Mouse (Mus musculus): Measurements from ENCODE around the gene Inpp4b. TPM values are rescaled to one million over a fixed set of nuclear protein-coding genes. Genes with fewer than 3 reads are reported as not detected.
"Not testable (repeated sequence)": the region's sequence is repeated elsewhere in the genome, so short reads cannot be mapped to it uniquely, and the experiment has no call there.

Inpp4b gene
- polyA plus RNA-seq, 1 experiment from 2014 or later: 9.8 TPM

DNA sequence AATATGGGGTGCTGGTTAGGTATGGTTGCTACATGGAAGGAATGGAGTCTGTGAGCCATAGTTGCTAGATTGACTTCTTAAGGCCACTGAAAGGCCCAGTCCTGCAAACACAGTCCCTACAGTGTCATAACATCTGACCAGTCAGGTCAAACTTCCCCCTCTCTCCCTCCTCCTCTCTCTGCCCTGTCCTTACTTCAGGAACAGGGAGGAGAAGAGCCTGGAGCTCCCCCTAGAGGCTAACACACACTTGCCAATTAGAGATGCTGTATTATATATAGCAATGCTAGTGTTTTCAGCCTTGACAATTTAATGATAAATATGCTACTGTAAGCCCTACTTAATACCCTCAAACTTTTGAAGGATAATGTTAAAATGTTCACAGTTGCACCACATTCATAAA lies 464.4 kb downstream of the Inpp4b start:
- no peak overlapping the region for H3K4me2 ChIP-seq
- no peak overlapping the region for H3K9ac ChIP-seq
- no peaks in the 10 kb centered on the region for H3K36me3 ChIP-seq
- peaks cover 12% of the 10 kb centered on the region for H3K4me1 ChIP-seq
- H3K4me3 ChIP-seq (replicated peaks): no peak overlapping the region
- H3K27ac ChIP-seq: no peak overlapping the region
- H3K27me3 ChIP-seq: no peaks in the 10 kb centered on the region
- peak; percentile 92 for ATAC-seq (replicated peaks; ENCODE audit: low FRiP score)
- H3K9me3 ChIP-seq (replicated peaks): no peaks in the 10 kb centered on the region

GRCm38 (mm10) chr8:81807578-81807977 lies 465.2 kb downstream of the Inpp4b start:
- peak; percentile 73 for ATAC-seq (replicated peaks; ENCODE audit: low FRiP score)
- Histone ChIP-seq H3K36me3 (no peaks in the 10 kb centered on the region), H3K4me2 (no peak overlapping the region), H3K27me3 (no peaks in the 10 kb centered on the region), H3K4me3 (replicated peaks) (no peak overlapping the region), H3K4me1 (peaks cover 20% of the 10 kb centered on the region), H3K9me3 (replicated peaks) (no peaks in the 10 kb centered on the region), H3K27ac (no peak overlapping the region), H3K9ac (no peak overlapping the region)
- WGBS: 22% methylated on average over 6 of the region's 6 CpGs

DNA sequence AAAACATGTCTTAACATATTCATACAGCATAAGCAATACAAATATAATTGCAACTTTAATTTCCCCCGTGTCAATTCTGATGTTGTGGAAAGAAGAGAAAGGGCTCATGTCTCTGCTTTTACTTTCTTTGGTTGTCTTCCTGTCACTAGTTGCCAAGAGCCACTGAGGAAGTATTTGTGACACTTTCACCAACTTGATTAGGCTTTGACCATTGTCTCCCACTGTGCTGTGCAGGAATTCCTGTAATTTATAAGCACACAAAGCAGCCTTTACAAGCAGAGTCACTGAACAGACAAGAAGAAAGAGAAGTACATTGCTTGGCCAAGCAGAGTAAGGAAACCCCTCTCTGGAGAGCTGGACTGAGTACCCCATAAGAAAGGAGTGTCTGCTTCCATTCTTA lies 466.1 kb downstream of the Inpp4b start:
- H3K4me1 ChIP-seq: peaks cover 21% of the 10 kb centered on the region
- no peak for ATAC-seq (replicated peaks; ENCODE audit: low FRiP score)
- WGBS: 86% methylated on average over 1 of the region's 1 CpGs
- H3K4me2 ChIP-seq: no peak overlapping the region
- H3K4me3 ChIP-seq (replicated peaks): no peak overlapping the region
- no peaks in the 10 kb centered on the region for H3K27me3 ChIP-seq
- no peaks in the 10 kb centered on the region for H3K36me3 ChIP-seq
- no peak overlapping the region for H3K27ac ChIP-seq
- no peak overlapping the region for H3K9ac ChIP-seq
- H3K9me3 ChIP-seq (replicated peaks): no peaks in the 10 kb centered on the region

DNA sequence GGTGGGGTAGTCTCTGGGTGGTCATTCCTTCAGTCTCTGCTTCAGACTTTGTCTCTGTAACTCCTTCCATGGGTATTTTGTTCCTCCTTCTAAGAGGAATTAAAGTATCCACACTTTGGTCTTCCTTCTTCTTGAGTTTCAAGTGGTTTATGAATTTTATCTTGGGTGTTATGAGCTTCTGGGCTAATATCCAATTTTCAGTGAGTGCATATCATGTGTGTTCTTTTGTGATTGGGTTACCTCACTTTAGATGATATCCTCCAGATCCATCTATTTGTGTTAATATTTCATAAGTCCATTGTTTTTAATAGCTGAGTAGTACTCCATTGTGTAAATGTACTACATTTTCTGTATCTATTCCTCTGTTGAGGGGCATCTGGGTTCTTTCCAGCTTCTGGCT lies 467.1 kb downstream of the Inpp4b start:
- not testable (repeated sequence) for H3K27me3 ChIP-seq; ATAC-seq (replicated peaks; ENCODE audit: low FRiP score); H3K9me3 ChIP-seq (replicated peaks)

DNA sequence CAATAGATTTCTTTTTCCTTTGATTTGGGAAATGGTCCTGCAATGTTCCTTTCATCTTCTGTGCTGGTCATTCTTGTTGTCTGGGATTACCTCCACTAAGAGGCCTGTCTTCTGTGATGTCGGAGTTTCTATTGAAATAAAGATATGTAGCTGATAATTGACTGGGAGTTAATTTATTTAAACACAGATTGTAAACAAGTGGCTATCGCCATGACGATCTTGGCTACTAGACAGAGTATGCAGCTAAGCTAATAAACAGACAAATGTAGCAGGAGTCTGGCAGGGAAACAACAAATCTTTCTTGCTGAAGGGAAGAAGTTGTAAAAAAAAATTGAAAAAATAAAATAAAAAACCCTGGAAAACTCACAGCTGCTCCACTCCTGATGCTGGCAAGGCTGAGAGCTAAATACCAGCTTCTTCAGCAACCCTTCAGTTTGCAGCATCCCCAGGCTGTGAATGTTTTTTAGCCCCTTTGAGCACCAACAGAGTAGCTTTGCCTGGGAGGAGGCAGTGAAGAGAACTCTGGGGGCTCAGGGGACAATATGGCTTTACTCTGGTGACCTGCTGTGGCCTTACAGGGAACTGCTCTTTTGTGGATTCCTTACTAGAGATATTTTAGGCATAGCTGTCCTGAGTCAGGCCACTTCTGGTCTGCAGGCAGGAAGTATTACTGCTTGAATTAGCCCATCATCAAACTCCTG lies 469.8 kb downstream of the Inpp4b start:
- H3K27ac ChIP-seq: peak overlapping the region; percentile 77
- peak; percentile 74 for ATAC-seq (replicated peaks; ENCODE audit: low FRiP score)
- no peak overlapping the region for H3K4me2 ChIP-seq
- peaks cover 18% of the 10 kb centered on the region for H3K4me1 ChIP-seq
- H3K36me3 ChIP-seq: no peaks in the 10 kb centered on the region
- H3K9me3 ChIP-seq (replicated peaks): no peaks in the 10 kb centered on the region
- H3K27me3 ChIP-seq: no peaks in the 10 kb centered on the region
- H3K4me3 ChIP-seq (replicated peaks): no peak overlapping the region
- no peak overlapping the region for H3K9ac ChIP-seq
- WGBS: 23% methylated on average over 3 of the region's 3 CpGs

More for the DNA sequence above, 467.1 kb downstream of the Inpp4b start:
- H3K4me3 ChIP-seq (replicated peaks); H3K27ac ChIP-seq; H3K9ac ChIP-seq; H3K4me2 ChIP-seq; H3K36me3 ChIP-seq: not testable (repeated sequence)
- H3K4me1 ChIP-seq: peaks cover 21% of the 10 kb centered on the region

DNA sequence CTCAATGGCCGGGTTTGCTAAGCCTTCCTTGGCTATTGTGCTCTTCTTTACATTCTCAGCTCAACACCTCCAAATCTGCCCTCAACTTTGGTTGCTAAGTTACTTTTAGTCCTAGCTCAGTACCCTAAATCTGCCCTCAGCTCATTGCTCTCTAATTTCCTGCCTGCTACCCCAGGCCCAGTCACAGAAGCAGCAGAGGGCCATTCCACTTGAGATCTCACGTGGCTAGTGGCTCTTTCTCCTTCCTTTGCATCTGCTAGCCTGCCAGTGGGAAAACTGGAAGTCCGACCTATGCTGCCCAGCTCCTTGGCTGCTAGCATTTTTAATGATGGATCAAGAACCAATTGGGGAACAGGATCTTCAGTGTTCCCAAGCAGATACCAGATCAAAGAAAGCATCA lies 472.4 kb downstream of the Inpp4b start:
- ATAC-seq (replicated peaks; ENCODE audit: low FRiP score): no peak
- 51% methylated on average over 3 of the region's 3 CpGs for WGBS

GRCm38 (mm10) chr8:81815551-81815950 lies 473.2 kb downstream of the Inpp4b start:
- ATAC-seq (replicated peaks; ENCODE audit: low FRiP score): no peak
- Histone ChIP-seq H3K27ac (no peak overlapping the region), H3K4me1 (peaks cover 13% of the 10 kb centered on the region; the same call in 1 of the 2 replicates), H3K4me3 (replicated peaks) (no peak overlapping the region), H3K9ac (no peak overlapping the region), H3K27me3 (no peaks in the 10 kb centered on the region), H3K9me3 (replicated peaks) (no peaks in the 10 kb centered on the region), H3K36me3 (no peaks in the 10 kb centered on the region), H3K4me2 (no peak overlapping the region)
- 68% methylated on average over 4 of the region's 4 CpGs for WGBS

More for the DNA sequence above, 472.4 kb downstream of the Inpp4b start:
- no peak overlapping the region for H3K4me2 ChIP-seq
- peaks cover 13% of the 10 kb centered on the region; the same call in 1 of the 2 replicates for H3K4me1 ChIP-seq
- H3K36me3 ChIP-seq: no peaks in the 10 kb centered on the region
- H3K9me3 ChIP-seq (replicated peaks): no peaks in the 10 kb centered on the region
- no peak overlapping the region for H3K27ac ChIP-seq
- no peak overlapping the region for H3K9ac ChIP-seq
- no peaks in the 10 kb centered on the region for H3K27me3 ChIP-seq
- no peak overlapping the region for H3K4me3 ChIP-seq (replicated peaks)

- WGBS: 82% methylated on average over 1 of the region's 1 CpGs
- Histone ChIP-seq H3K27me3 (no peaks in the 10 kb centered on the region), H3K9me3 (replicated peaks) (no peaks in the 10 kb centered on the region), H3K36me3 (no peaks in the 10 kb centered on the region), H3K9ac (no peak overlapping the region), H3K4me1 (no peaks in the 10 kb centered on the region), H3K4me3 (replicated peaks) (no peak overlapping the region), H3K4me2 (no peak overlapping the region), H3K27ac (no peak overlapping the region)
- no peak for ATAC-seq (replicated peaks; ENCODE audit: low FRiP score)
Measured at GRCm38 (mm10) chr8:81823121-81823520, 480.8 kb downstream of the Inpp4b start.

DNA sequence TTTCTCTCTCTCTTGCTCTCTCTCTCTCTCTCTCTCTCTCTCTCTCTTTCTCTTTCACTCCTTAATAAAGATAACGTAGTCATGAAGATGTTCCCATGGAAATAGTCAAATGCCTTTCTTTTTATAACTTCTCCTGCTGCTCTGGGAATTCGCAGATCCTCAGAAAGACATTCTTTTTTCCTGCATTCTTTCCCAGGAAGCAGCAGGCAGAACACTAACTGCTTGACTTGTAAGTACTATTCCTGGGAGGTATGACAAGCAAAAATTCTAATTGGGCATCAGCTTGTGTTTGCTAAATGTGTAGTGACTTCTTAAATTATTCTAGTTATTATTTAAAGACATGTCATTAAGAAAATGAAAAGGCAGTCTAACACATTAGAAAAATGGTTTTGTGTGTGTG lies 482.6 kb downstream of the Inpp4b start:
- 57% methylated on average over 2 of the region's 2 CpGs for WGBS
- no peaks in the 10 kb centered on the region for H3K27me3 ChIP-seq
- no peak for ATAC-seq (replicated peaks; ENCODE audit: low FRiP score)

GRCm38 (mm10) chr8:81826406-81826805 lies 484.1 kb downstream of the Inpp4b start:
- WGBS: 63% methylated on average over 2 of the region's 2 CpGs
- H3K9me3 ChIP-seq (replicated peaks): no peaks in the 10 kb centered on the region
- H3K4me2 ChIP-seq: no peak overlapping the region
- no peak overlapping the region for H3K9ac ChIP-seq
- H3K27me3 ChIP-seq: no peaks in the 10 kb centered on the region
- H3K4me3 ChIP-seq (replicated peaks): no peak overlapping the region
- no peak overlapping the region for H3K27ac ChIP-seq
- no peaks in the 10 kb centered on the region for H3K36me3 ChIP-seq
- ATAC-seq (replicated peaks; ENCODE audit: low FRiP score): no peak
- no peaks in the 10 kb centered on the region for H3K4me1 ChIP-seq

More for the DNA sequence above, 482.6 kb downstream of the Inpp4b start:
- Histone ChIP-seq H3K4me1 (no peaks in the 10 kb centered on the region), H3K9ac (no peak overlapping the region), H3K27ac (no peak overlapping the region), H3K4me2 (no peak overlapping the region), H3K9me3 (replicated peaks) (no peaks in the 10 kb centered on the region), H3K4me3 (replicated peaks) (no peak overlapping the region), H3K36me3 (no peaks in the 10 kb centered on the region)

DNA sequence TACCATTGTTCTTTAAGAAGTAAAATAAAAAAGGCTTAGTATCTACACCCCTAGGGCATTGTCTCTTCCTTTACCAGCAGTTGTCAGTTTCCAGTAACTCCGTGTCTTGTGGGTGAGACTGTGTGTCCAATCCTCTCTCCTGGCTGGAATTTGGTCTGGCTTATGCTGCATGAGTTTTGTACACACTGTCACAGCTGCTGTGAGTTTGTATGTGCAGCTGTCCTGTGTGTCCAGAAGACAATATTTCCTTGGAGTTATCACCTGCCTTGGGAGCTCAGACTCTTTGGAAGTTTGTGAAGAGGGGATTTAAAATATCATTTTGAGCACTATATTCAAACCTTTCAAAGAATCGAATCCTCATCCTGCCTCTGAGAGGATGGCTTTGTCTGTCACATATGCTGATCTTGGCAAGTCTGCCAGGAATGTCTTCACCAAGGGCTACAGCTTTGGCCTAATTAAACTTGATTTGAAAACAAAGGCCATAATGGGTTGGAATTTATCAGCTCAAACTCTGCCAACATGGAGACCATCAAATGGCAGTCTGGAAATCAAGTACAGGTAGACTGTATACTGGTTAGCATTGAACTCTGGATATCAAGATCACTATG lies 485.1 kb downstream of the Inpp4b start:
- ATAC-seq (replicated peaks; ENCODE audit: low FRiP score): no peak
- Histone ChIP-seq H3K4me1 (no peaks in the 10 kb centered on the region), H3K9me3 (replicated peaks) (no peaks in the 10 kb centered on the region), H3K9ac (no peak overlapping the region), H3K27me3 (no peaks in the 10 kb centered on the region), H3K4me2 (no peak overlapping the region), H3K36me3 (no peaks in the 10 kb centered on the region), H3K4me3 (replicated peaks) (no peak overlapping the region), H3K27ac (no peak overlapping the region)
- 74% methylated on average over 2 of the region's 2 CpGs for WGBS

DNA sequence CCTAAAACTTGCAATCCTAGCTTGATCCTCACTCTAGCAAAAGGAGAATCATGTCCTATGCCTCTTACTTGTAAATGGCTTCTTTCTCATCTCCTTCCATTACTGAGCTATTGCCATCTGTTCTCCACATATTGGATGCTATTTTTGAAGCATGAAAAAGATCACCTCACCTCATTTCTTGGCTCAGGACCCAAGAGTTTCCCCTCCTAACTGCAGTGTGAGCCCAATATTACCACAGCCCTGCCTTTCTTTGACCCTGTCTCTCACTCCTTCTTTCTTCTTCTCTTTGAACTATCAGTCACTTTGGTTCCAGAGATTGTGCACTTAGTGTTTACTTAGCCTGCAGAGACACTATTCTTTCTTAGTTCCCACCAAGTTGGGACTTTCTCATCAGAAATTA lies 489.1 kb downstream of the Inpp4b start:
- Histone ChIP-seq H3K4me2 (no peak overlapping the region), H3K9ac (no peak overlapping the region), H3K4me1 (no peaks in the 10 kb centered on the region), H3K27me3 (no peaks in the 10 kb centered on the region), H3K27ac (no peak overlapping the region), H3K4me3 (replicated peaks) (no peak overlapping the region), H3K36me3 (no peaks in the 10 kb centered on the region), H3K9me3 (replicated peaks) (no peaks in the 10 kb centered on the region)
- ATAC-seq (replicated peaks; ENCODE audit: low FRiP score): no peak

- Histone ChIP-seq H3K4me2 (no peak overlapping the region), H3K4me1 (no peaks in the 10 kb centered on the region), H3K36me3 (no peaks in the 10 kb centered on the region), H3K4me3 (replicated peaks) (no peak overlapping the region), H3K27me3 (no peaks in the 10 kb centered on the region), H3K9me3 (replicated peaks) (no peaks in the 10 kb centered on the region), H3K27ac (no peak overlapping the region), H3K9ac (no peak overlapping the region)
- peak; percentile 79 for ATAC-seq (replicated peaks; ENCODE audit: low FRiP score)
Measured at GRCm38 (mm10) chr8:81833852-81834251, 491.5 kb downstream of the Inpp4b start.

Measured in kidney, embryonic 15.5 days (tissue).